Mouse (Mus musculus) G1E (cell line): ENCODE measurements around the gene Fam43b.

Experiments used
- CTCF ChIP-seq: IDR thresholded peaks from 2 replicates; pipeline ENCODE4 v1.5.1; 2012; ENCODE audit warnings: low read depth, low read length, inconsistent platforms, mixed read lengths
- GATA1 ChIP-seq: IDR thresholded peaks from 2 replicates; pipeline ENCODE4 v1.6.1; 2012; ENCODE audit warnings: borderline replicate concordance, low read length, inconsistent platforms, mixed read lengths
- GATA2 ChIP-seq: IDR thresholded peaks from 2 replicates; pipeline ENCODE4 v1.6.1; 2012; ENCODE audit warnings: low read depth, low read length, inconsistent platforms, borderline replicate concordance
- POLR2AphosphoS5 ChIP-seq: IDR thresholded peaks from 2 replicates; pipeline ENCODE4 v1.6.1; 2012; ENCODE audit warnings: low read depth, low read length, inconsistent platforms; ENCODE audit not compliant: insufficient replicate concordance
- TAL1 ChIP-seq: conservative IDR thresholded peaks from 2 replicates; pipeline ENCODE4 v1.6.1; 2012; ENCODE audit warnings: low read depth, low read length, inconsistent platforms, mixed read lengths

- TF ChIP-seq POLR2AphosphoS5 (no peak), CTCF (no peak), GATA1 (no peak), TAL1 (no peak), GATA2 (no peak)
Measured at GRCm38 (mm10) chr4:138414725-138415124, 18.4 kb upstream of the Fam43b start.
